Mouse (Mus musculus) neural tube, embryonic 11.5 days (tissue): Measurements from ENCODE around the gene Ldlrad3. TPM values are rescaled to one million over a fixed set of nuclear protein-coding genes. Genes with fewer than 3 reads are reported as not detected.

Experiments
- ATAC-seq: fragments of 200-750 bp; cut with Nextera tagmentation; 2 replicates; pipeline ENCODE4 v1.8.0; 2017; ENCODE audit warnings: moderate number of reproducible peaks, mild to moderate bottlenecking, moderate TSS enrichment, moderate library complexity; ENCODE audit not compliant: insufficient read depth, low FRiP score, low TSS enrichment
- DNase-seq: peaks from one replicate; pipeline ENCODE4 v3.0.0-alpha.2; 2015; ENCODE audit warnings: low spot score
- H3K27ac ChIP-seq: fragments of 300-500 bp; sonication (generic); 2 replicates; pipeline ENCODE4 v1.5.1; 2014; ENCODE audit warnings: low read depth, mild to moderate bottlenecking, low read length
- H3K27me3 ChIP-seq: fragments of 300-500 bp; sonication (generic); 2 replicates; pipeline ENCODE4 v1.6.1; 2014; ENCODE audit warnings: mild to moderate bottlenecking, low read length, mixed read lengths; ENCODE audit not compliant: control insufficient read depth, insufficient read depth
- H3K36me3 ChIP-seq: fragments of 300-500 bp; sonication (generic); 2 replicates; pipeline ENCODE4 v1.6.1; 2014; ENCODE audit warnings: mild to moderate bottlenecking, low read length, moderate library complexity, mixed read lengths; ENCODE audit not compliant: control insufficient read depth, insufficient read depth
- H3K4me1 ChIP-seq: fragments of 300-500 bp; sonication (generic); 2 replicates; pipeline ENCODE4 v1.6.1; 2014; ENCODE audit warnings: low read length, mixed read lengths; ENCODE audit not compliant: control insufficient read depth, insufficient read depth
- H3K4me2 ChIP-seq: fragments of 300-500 bp; sonication (generic); 2 replicates; pipeline ENCODE4 v1.6.1; 2014; ENCODE audit warnings: low read depth, mild to moderate bottlenecking, moderate library complexity
- H3K4me3 ChIP-seq: fragments of 300-500 bp; sonication (generic); 2 replicates; pipeline ENCODE4 v1.5.1; 2014; ENCODE audit warnings: low read depth, low read length
- H3K9ac ChIP-seq: fragments of 300-500 bp; sonication (generic); 2 replicates; pipeline ENCODE4 v1.6.1; 2014; ENCODE audit warnings: mild to moderate bottlenecking, low read length
- H3K9me3 ChIP-seq: fragments of 300-500 bp; sonication (generic); 2 replicates; pipeline ENCODE4 v1.6.1; 2016; ENCODE audit warnings: low read length; ENCODE audit not compliant: control insufficient read depth
- WGBS: fragments of 180-500 bp; shearing (Covaris S2); extraction: QIAGEN DNeasy Blood & Tissue Kit; methylation state at CpG from one replicate; pipeline ENCODE4 v1.1.7; 2014; 5-methylcytosine and 5-hydroxymethylcytosine counted together
- polyA plus RNA-seq: library from polyadenylated mRNA; unstranded; fragments of >200 nt; fragmentation: Nextera tagmentation; extraction: Ambion mirVana; gene quantifications from 2 replicates; pipeline ENCODE4 v1.2.1, GENCODE M21; 2014

The Ldlrad3 gene
- polyA plus RNA-seq, 1 experiment from 2014 or later: 64.9 TPM

GRCm38 (mm10) chr2:101932169-101932936, 253.8 kb downstream of the Ldlrad3 start:
- H3K4me2 ChIP-seq: no peak overlapping the region
- H3K9me3 ChIP-seq: no peaks in the 10 kb centered on the region
- DNase-seq (peak; percentile 18), ATAC-seq (no peak)
- no peaks in the 10 kb centered on the region for H3K27me3 ChIP-seq
- H3K36me3 ChIP-seq: no peaks in the 10 kb centered on the region
- H3K9ac ChIP-seq: no peak overlapping the region
- no peak overlapping the region for H3K4me3 ChIP-seq
- no peaks in the 10 kb centered on the region for H3K4me1 ChIP-seq
- no peak overlapping the region for H3K27ac ChIP-seq
- 84% methylated on average over 14 of the region's 14 CpGs for WGBS

- no peak overlapping the region for H3K4me2 ChIP-seq
- no peak overlapping the region for H3K9ac ChIP-seq
- no peak overlapping the region for H3K27ac ChIP-seq
- no peaks in the 10 kb centered on the region for H3K9me3 ChIP-seq
- H3K4me3 ChIP-seq: no peak overlapping the region
- no peak for DNase-seq
- H3K4me1 ChIP-seq: no peaks in the 10 kb centered on the region
- no peak for ATAC-seq
- 81% methylated on average over 12 of the region's 12 CpGs for WGBS
- H3K27me3 ChIP-seq: no peaks in the 10 kb centered on the region
- no peaks in the 10 kb centered on the region for H3K36me3 ChIP-seq
Observed at GRCm38 (mm10) chr2:101925591-101926188, 260.5 kb downstream of the Ldlrad3 start.

DNA sequence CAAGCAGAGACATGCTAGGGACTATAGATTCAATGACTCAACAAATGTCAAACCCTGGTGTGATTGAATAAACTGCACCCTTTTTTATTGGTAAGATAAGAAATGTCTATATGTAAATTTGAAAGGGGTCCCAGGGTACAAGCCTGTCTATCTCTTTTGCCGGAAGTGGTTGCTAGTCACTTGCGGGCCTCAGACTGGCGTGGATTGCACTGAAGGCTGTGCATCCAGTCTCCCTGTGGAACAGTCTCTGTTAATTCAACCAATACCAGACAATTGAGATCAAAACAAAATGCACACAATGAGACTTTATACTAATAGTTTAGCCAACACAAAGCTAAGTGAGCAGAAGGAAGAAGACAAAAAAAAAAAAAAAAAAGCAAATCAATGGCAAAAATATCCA, 261.0 kb downstream of the Ldlrad3 start:
- Histone ChIP-seq H3K4me1 (no peaks in the 10 kb centered on the region), H3K4me2 (no peak overlapping the region), H3K9ac (no peak overlapping the region), H3K36me3 (no peaks in the 10 kb centered on the region), H3K27ac (no peak overlapping the region), H3K9me3 (no peaks in the 10 kb centered on the region), H3K4me3 (no peak overlapping the region), H3K27me3 (no peaks in the 10 kb centered on the region)
- 92% methylated on average over 3 of the region's 3 CpGs for WGBS
- DNase-seq: no peak
- no peak for ATAC-seq

- H3K27me3 ChIP-seq: no peaks in the 10 kb centered on the region
- no peak for ATAC-seq
- WGBS: 80% methylated on average over 4 of the region's 4 CpGs
Observed at GRCm38 (mm10) chr2:101923181-101923580, 263.0 kb downstream of the Ldlrad3 start.

GRCm38 (mm10) chr2:101922302-101922701, 263.9 kb downstream of the Ldlrad3 start:
- no peaks in the 10 kb centered on the region for H3K36me3 ChIP-seq
- H3K27me3 ChIP-seq: no peaks in the 10 kb centered on the region
- no peak for ATAC-seq
- no peak overlapping the region for H3K27ac ChIP-seq
- DNase-seq: no peak
- peaks cover 5% of the 10 kb centered on the region; the same call in 1 of the 2 replicates for H3K4me1 ChIP-seq
- H3K4me3 ChIP-seq: no peak overlapping the region
- no peak overlapping the region for H3K9ac ChIP-seq
- H3K4me2 ChIP-seq: no peak overlapping the region
- WGBS: 94% methylated on average over 4 of the region's 4 CpGs
- H3K9me3 ChIP-seq: no peaks in the 10 kb centered on the region

More at GRCm38 (mm10) chr2:101923181-101923580, 263.0 kb downstream of the Ldlrad3 start:
- no peak overlapping the region for H3K27ac ChIP-seq
- H3K4me2 ChIP-seq: no peak overlapping the region
- H3K9ac ChIP-seq: no peak overlapping the region
- no peak overlapping the region for H3K4me3 ChIP-seq
- DNase-seq: no peak
- H3K9me3 ChIP-seq: no peaks in the 10 kb centered on the region
- peaks cover 5% of the 10 kb centered on the region; the same call in 1 of the 2 replicates for H3K4me1 ChIP-seq
- H3K36me3 ChIP-seq: no peaks in the 10 kb centered on the region

- Histone ChIP-seq H3K36me3 (no peaks in the 10 kb centered on the region), H3K9ac (no peak overlapping the region), H3K4me3 (no peak overlapping the region), H3K27me3 (no peaks in the 10 kb centered on the region), H3K27ac (no peak overlapping the region), H3K9me3 (no peaks in the 10 kb centered on the region), H3K4me2 (no peak overlapping the region), H3K4me1 (peaks cover 5% of the 10 kb centered on the region; the same call in 1 of the 2 replicates)
- WGBS: 23% methylated on average over 2 of the region's 2 CpGs
- no peak for DNase-seq
- ATAC-seq: peak; percentile 74
Observed at GRCm38 (mm10) chr2:101920136-101920554, 266.0 kb downstream of the Ldlrad3 start.

DNA sequence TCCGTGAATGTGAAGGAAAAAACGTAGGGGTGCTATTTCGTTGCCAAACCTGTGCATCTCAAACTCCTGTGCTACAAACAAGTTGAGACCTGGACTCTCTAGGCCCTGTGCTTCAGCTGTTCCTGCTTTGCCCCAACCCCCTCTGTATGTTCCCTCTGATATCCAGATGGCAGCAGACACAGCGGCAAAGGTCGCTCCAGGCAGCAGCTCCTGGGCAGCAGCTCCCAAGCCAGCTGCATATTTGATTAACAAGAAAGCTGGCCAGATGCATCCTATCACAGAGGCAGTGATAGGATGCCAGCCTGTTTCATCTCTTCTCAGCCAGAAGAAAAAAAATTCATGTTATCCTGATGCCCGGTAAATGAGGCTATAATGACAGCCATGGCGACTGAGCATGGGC, 267.7 kb downstream of the Ldlrad3 start:
- Histone ChIP-seq H3K4me3 (no peak overlapping the region), H3K4me1 (peaks cover 5% of the 10 kb centered on the region; the same call in 1 of the 2 replicates), H3K36me3 (no peaks in the 10 kb centered on the region), H3K9me3 (no peaks in the 10 kb centered on the region), H3K4me2 (no peak overlapping the region), H3K27ac (no peak overlapping the region), H3K27me3 (no peaks in the 10 kb centered on the region), H3K9ac (no peak overlapping the region)
- DNase-seq (no peak), ATAC-seq (no peak)
- WGBS: 81% methylated on average over 7 of the region's 7 CpGs

GRCm38 (mm10) chr2:101909326-101910080, 276.7 kb downstream of the Ldlrad3 start:
- Histone ChIP-seq H3K36me3 (no peaks in the 10 kb centered on the region), H3K9ac (no peak overlapping the region), H3K4me2 (no peak overlapping the region), H3K27ac (no peak overlapping the region), H3K27me3 (no peaks in the 10 kb centered on the region), H3K4me3 (no peak overlapping the region), H3K9me3 (no peaks in the 10 kb centered on the region), H3K4me1 (peaks cover 2% of the 10 kb centered on the region)
- DNase-seq (no peak), ATAC-seq (no peak)
- WGBS: 87% methylated on average over 15 of the region's 15 CpGs
